Mouse (Mus musculus) midbrain, embryonic 14.5 days (tissue): ENCODE data around the gene Prr7. TPM values are rescaled to one million over a fixed set of nuclear protein-coding genes. Genes with fewer than 3 reads are reported as not detected.

Experiments
- ATAC-seq: fragments of 200-750 bp; cut with Nextera tagmentation; 2 replicates; pipeline ENCODE4 v1.8.0; 2017; ENCODE audit warnings: moderate number of reproducible peaks, moderate library complexity; ENCODE audit not compliant: low FRiP score, low TSS enrichment
- DNase-seq: peaks from one replicate; pipeline ENCODE4 v3.0.0-alpha.2; 2015
- H3K27ac ChIP-seq: fragments of 300-500 bp; sonication (generic); replicated peaks from 2 replicates; pipeline ENCODE4 v1.5.1; 2014; ENCODE audit warnings: mild to moderate bottlenecking, low read depth, low read length, moderate library complexity
- H3K27me3 ChIP-seq: fragments of 300-500 bp; sonication (generic); 2 replicates; pipeline ENCODE4 v1.6.1; 2014; ENCODE audit warnings: low read length, control low read depth, mixed read lengths; ENCODE audit not compliant: control insufficient read depth, insufficient read depth
- H3K36me3 ChIP-seq: fragments of 300-500 bp; sonication (generic); 2 replicates; pipeline ENCODE4 v1.6.1; 2014; ENCODE audit warnings: low read length, control low read depth; ENCODE audit not compliant: control insufficient read depth, insufficient read depth
- H3K4me1 ChIP-seq: fragments of 300-500 bp; sonication (generic); 2 replicates; pipeline ENCODE4 v1.6.1; 2014; ENCODE audit warnings: mild to moderate bottlenecking, antibody characterized with exemption, low read length, control low read depth; ENCODE audit not compliant: control insufficient read depth, insufficient read depth
- H3K4me2 ChIP-seq: fragments of 300-500 bp; sonication (generic); 2 replicates; pipeline ENCODE4 v1.6.1; 2014; ENCODE audit warnings: mild to moderate bottlenecking, low read length, moderate library complexity
- H3K4me3 ChIP-seq: fragments of 300-500 bp; sonication (generic); replicated peaks from 2 replicates; pipeline ENCODE4 v1.5.1; 2014; ENCODE audit warnings: low read depth, low read length
- H3K9ac ChIP-seq: fragments of 300-500 bp; sonication (generic); replicated peaks from 2 replicates; pipeline ENCODE4 v1.6.1; 2014; ENCODE audit warnings: mild to moderate bottlenecking, low read length, moderate library complexity
- H3K9me3 ChIP-seq: fragments of 300-500 bp; sonication (generic); 2 replicates; pipeline ENCODE4 v1.6.1; 2016; ENCODE audit warnings: low read length, control low read depth, mixed read lengths; ENCODE audit not compliant: control insufficient read depth
- WGBS: fragments of 180-500 bp; shearing (Covaris S2); extraction: QIAGEN DNeasy Blood & Tissue Kit; methylation state at CpG from one replicate; pipeline ENCODE4 v1.1.7; 2014; 5-methylcytosine and 5-hydroxymethylcytosine counted together
- polyA plus RNA-seq: library from polyadenylated mRNA; unstranded; fragments of >200 nt; fragmentation: Nextera tagmentation; extraction: Ambion mirVana; gene quantifications from 2 replicates; pipeline ENCODE4 v1.2.1, GENCODE M21; 2014

The Prr7 gene
- polyA plus RNA-seq, 1 experiment from 2014 or later, result 7.0 TPM

GRCm38 (mm10) chr13:55479008-55479407 is 14.9 kb downstream of the Prr7 start:
- Histone ChIP-seq H3K36me3 (peaks cover 93% of the 10 kb centered on the region), H3K27me3 (no peaks in the 10 kb centered on the region), H3K4me3 (no peak overlapping the region), H3K27ac (no peak overlapping the region), H3K9me3 (no peaks in the 10 kb centered on the region), H3K4me1 (peaks cover 33% of the 10 kb centered on the region), H3K9ac (no peak overlapping the region), H3K4me2 (no peak overlapping the region)
- DNase-seq, result no peak
- 90% methylated on average over 7 of the region's 7 CpGs for WGBS
- no peak for ATAC-seq

GRCm38 (mm10) chr13:55479929-55480328 is 15.9 kb downstream of the Prr7 start:
- Histone ChIP-seq H3K27me3 (no peaks in the 10 kb centered on the region), H3K4me3 (no peak overlapping the region), H3K9me3 (no peaks in the 10 kb centered on the region), H3K9ac (no peak overlapping the region), H3K36me3 (peaks cover 84% of the 10 kb centered on the region), H3K4me2 (no peak overlapping the region), H3K27ac (no peak overlapping the region), H3K4me1 (peaks cover 33% of the 10 kb centered on the region)
- DNase-seq, result no peak
- ATAC-seq, result no peak

GRCm38 (mm10) chr13:55482542-55482941 is 18.5 kb downstream of the Prr7 start:
- no peak overlapping the region for H3K4me3 ChIP-seq
- no peaks in the 10 kb centered on the region for H3K27me3 ChIP-seq
- H3K36me3 ChIP-seq, result peaks cover 66% of the 10 kb centered on the region
- no peak overlapping the region for H3K9ac ChIP-seq
- H3K27ac ChIP-seq, result no peak overlapping the region; the same call in 1 of the 2 replicates
- 83% methylated on average over 7 of the region's 7 CpGs for whole genome bisulfite sequencing
- peak overlapping the region; percentile 100 for H3K4me2 ChIP-seq
- no peaks in the 10 kb centered on the region for H3K9me3 ChIP-seq
- H3K4me1 ChIP-seq, result peaks cover 38% of the 10 kb centered on the region
- DNase-seq (no peak), ATAC-seq (no peak)

- H3K27me3 ChIP-seq, result no peaks in the 10 kb centered on the region
- ATAC-seq, result no peak
- no peak for DNase-seq
- peak overlapping the region; percentile 84 for H3K27ac ChIP-seq
- peak overlapping the region; percentile 48; the same call in 1 of the 2 replicates for H3K9ac ChIP-seq
- no peaks in the 10 kb centered on the region for H3K9me3 ChIP-seq
- H3K4me2 ChIP-seq, result peak overlapping the region; percentile 100
- H3K4me3 ChIP-seq, result peak overlapping the region; percentile 100
- WGBS, result 48% methylated on average over 9 of the region's 9 CpGs
- peaks cover 39% of the 10 kb centered on the region for H3K4me1 ChIP-seq
- H3K36me3 ChIP-seq, result peaks cover 61% of the 10 kb centered on the region
Observed at GRCm38 (mm10) chr13:55483071-55483470, 19.0 kb downstream of the Prr7 start.

- peaks cover 56% of the 10 kb centered on the region for H3K36me3 ChIP-seq
- peak overlapping the region; percentile 100 for H3K9ac ChIP-seq
- peak overlapping the region; percentile 100 for H3K4me3 ChIP-seq
- DNase-seq (peak; percentile 98), ATAC-seq (peak; percentile 74)
- H3K4me2 ChIP-seq, result peak overlapping the region; percentile 100
- H3K27me3 ChIP-seq, result no peaks in the 10 kb centered on the region
- peaks cover 44% of the 10 kb centered on the region for H3K4me1 ChIP-seq
- H3K27ac ChIP-seq, result peak overlapping the region; percentile 100
- 1% methylated on average over 15 of the region's 15 CpGs for WGBS
- H3K9me3 ChIP-seq, result no peaks in the 10 kb centered on the region
Observed at GRCm38 (mm10) chr13:55483593-55483992, 19.5 kb downstream of the Prr7 start.

- Histone ChIP-seq H3K4me1 (peaks cover 44% of the 10 kb centered on the region), H3K27ac (peak overlapping the region; percentile 100), H3K27me3 (no peaks in the 10 kb centered on the region), H3K4me2 (peak overlapping the region; percentile 100), H3K9ac (peak overlapping the region; percentile 100), H3K36me3 (peaks cover 46% of the 10 kb centered on the region), H3K9me3 (no peaks in the 10 kb centered on the region), H3K4me3 (peak overlapping the region; percentile 100)
- ATAC-seq (no peak), DNase-seq (no peak)
- WGBS, result 6% methylated on average over 7 of the region's 7 CpGs
Observed at GRCm38 (mm10) chr13:55484520-55485088, 20.5 kb downstream of the Prr7 start.

- Histone ChIP-seq H3K4me1 (peaks cover 44% of the 10 kb centered on the region), H3K4me3 (peak overlapping the region; percentile 100), H3K27ac (peak overlapping the region; percentile 100), H3K9ac (peak overlapping the region; percentile 100), H3K4me2 (peak overlapping the region; percentile 100), H3K36me3 (peaks cover 30% of the 10 kb centered on the region), H3K27me3 (no peaks in the 10 kb centered on the region), H3K9me3 (no peaks in the 10 kb centered on the region)
- 29% methylated on average over 14 of the region's 14 CpGs for WGBS
- no peak for ATAC-seq
- DNase-seq, result peak; percentile 59
Observed at GRCm38 (mm10) chr13:55486029-55486794, 22.1 kb downstream of the Prr7 start.

- H3K9me3 ChIP-seq, result no peaks in the 10 kb centered on the region
- peak overlapping the region; percentile 100 for H3K9ac ChIP-seq
- 0% methylated on average over 29 of the region's 29 CpGs for WGBS
- peak overlapping the region; percentile 100 for H3K27ac ChIP-seq
- ATAC-seq (peak; percentile 48), DNase-seq (peak; percentile 83)
- no peaks in the 10 kb centered on the region for H3K27me3 ChIP-seq
- H3K4me2 ChIP-seq, result peak overlapping the region; percentile 100
- H3K4me3 ChIP-seq, result peak overlapping the region; percentile 100
- peaks cover 44% of the 10 kb centered on the region for H3K4me1 ChIP-seq
- H3K36me3 ChIP-seq, result peaks cover 22% of the 10 kb centered on the region
Observed at GRCm38 (mm10) chr13:55486916-55487577, 23.0 kb downstream of the Prr7 start.
